Mouse (Mus musculus): ENCODE measurements around the gene Dbx1. TPM values are rescaled to one million over a fixed set of nuclear protein-coding genes. Genes with fewer than 3 reads are reported as not detected.

The Dbx1 gene
- polyA plus RNA-seq, 1 experiment from 2014 or later = not detected

- ATAC-seq (replicated peaks; ENCODE audit: low FRiP score, low read depth) = no peak
- H3K27me3 ChIP-seq (ENCODE audit: insufficient read depth, low read length) = peaks cover 85% of the 10 kb centered on the region
- WGBS = 1% methylated on average over 26 of the region's 26 CpGs
- H3K4me3 ChIP-seq (replicated peaks; ENCODE audit: low read depth, low read length) = peak overlapping the region; percentile 33
- no peak overlapping the region for H3K27ac ChIP-seq
- H3K4me1 ChIP-seq (replicated peaks; ENCODE audit: insufficient read depth, low read length) = peaks cover 9% of the 10 kb centered on the region
- DNase-seq (ENCODE audit: low spot score) = peak; percentile 15
- H3K4me2 ChIP-seq (ENCODE audit: low read length) = peak overlapping the region; percentile 59
- H3K36me3 ChIP-seq (ENCODE audit: insufficient read depth, low read length) = no peaks in the 10 kb centered on the region
- no peak for TF ChIP-seq CTCF (IDR thresholded peaks at IDR 0.05; ENCODE audit: low read depth)
- no peak overlapping the region for H3K9ac ChIP-seq (ENCODE audit: low read depth, low read length)
- H3K9me3 ChIP-seq (replicated peaks; ENCODE audit: low read length) = no peaks in the 10 kb centered on the region
Observed at GRCm38 (mm10) chr7:49634291-49635073, 2.2 kb downstream of the Dbx1 start.

GRCm38 (mm10) chr7:49633375-49633956 is 3.2 kb downstream of the Dbx1 start:
- Histone ChIP-seq H3K4me1 (replicated peaks; ENCODE audit: insufficient read depth, low read length) (peaks cover 9% of the 10 kb centered on the region), H3K27me3 (ENCODE audit: insufficient read depth, low read length) (peaks cover 75% of the 10 kb centered on the region), H3K9me3 (replicated peaks; ENCODE audit: low read length) (no peaks in the 10 kb centered on the region), H3K36me3 (ENCODE audit: insufficient read depth, low read length) (no peaks in the 10 kb centered on the region), H3K9ac (ENCODE audit: low read depth, low read length) (0 out of 2 replicates have a peak overlapping the region, but pooled peaks have one; percentile 13), H3K4me2 (ENCODE audit: low read length) (peak overlapping the region; percentile 59), H3K27ac (no peak overlapping the region), H3K4me3 (replicated peaks; ENCODE audit: low read depth, low read length) (peak overlapping the region; percentile 33)
- under 1% methylated on average over 33 of the region's 33 CpGs for WGBS
- ATAC-seq (replicated peaks; ENCODE audit: low FRiP score, low read depth) = no peak; the same call in 1 of the 2 replicates
- TF ChIP-seq CTCF (IDR thresholded peaks at IDR 0.05; ENCODE audit: low read depth) = no peak
- peak; percentile 30 for DNase-seq (ENCODE audit: low spot score)

- H3K4me3 ChIP-seq (replicated peaks; ENCODE audit: low read depth, low read length) = no peak overlapping the region
- 3% methylated on average over 24 of the region's 24 CpGs for WGBS
Observed at GRCm38 (mm10) chr7:49632391-49632790, 4.3 kb downstream of the Dbx1 start.

GRCm38 (mm10) chr7:49631885-49632284 is 4.8 kb downstream of the Dbx1 start:
- peaks cover 9% of the 10 kb centered on the region for H3K4me1 ChIP-seq (replicated peaks; ENCODE audit: insufficient read depth, low read length)
- H3K36me3 ChIP-seq (ENCODE audit: insufficient read depth, low read length) = no peaks in the 10 kb centered on the region
- WGBS = 12% methylated on average over 9 of the region's 9 CpGs
- no peak overlapping the region for H3K4me2 ChIP-seq (ENCODE audit: low read length)
- ATAC-seq (replicated peaks; ENCODE audit: low FRiP score, low read depth) (no peak), DNase-seq (ENCODE audit: low spot score) (no peak)
- no peaks in the 10 kb centered on the region for H3K9me3 ChIP-seq (replicated peaks; ENCODE audit: low read length)
- H3K4me3 ChIP-seq (replicated peaks; ENCODE audit: low read depth, low read length) = no peak overlapping the region
- no peak overlapping the region for H3K27ac ChIP-seq
- no peak for TF ChIP-seq CTCF (IDR thresholded peaks at IDR 0.05; ENCODE audit: low read depth)
- no peak overlapping the region for H3K9ac ChIP-seq (ENCODE audit: low read depth, low read length)
- H3K27me3 ChIP-seq (ENCODE audit: insufficient read depth, low read length) = peaks cover 60% of the 10 kb centered on the region

More at GRCm38 (mm10) chr7:49632391-49632790, 4.3 kb downstream of the Dbx1 start:
- Histone ChIP-seq H3K9me3 (replicated peaks; ENCODE audit: low read length) (no peaks in the 10 kb centered on the region), H3K27ac (no peak overlapping the region), H3K27me3 (ENCODE audit: insufficient read depth, low read length) (peaks cover 65% of the 10 kb centered on the region), H3K4me1 (replicated peaks; ENCODE audit: insufficient read depth, low read length) (peaks cover 9% of the 10 kb centered on the region), H3K36me3 (ENCODE audit: insufficient read depth, low read length) (no peaks in the 10 kb centered on the region), H3K4me2 (ENCODE audit: low read length) (no peak overlapping the region), H3K9ac (ENCODE audit: low read depth, low read length) (no peak overlapping the region)
- no peak for DNase-seq (ENCODE audit: low spot score)
- TF ChIP-seq CTCF (IDR thresholded peaks at IDR 0.05; ENCODE audit: low read depth) = no peak
- ATAC-seq (replicated peaks; ENCODE audit: low FRiP score, low read depth) = no peak

GRCm38 (mm10) chr7:49620160-49620559 is 16.5 kb downstream of the Dbx1 start:
- Histone ChIP-seq H3K9ac (ENCODE audit: low read depth, low read length) (no peak overlapping the region), H3K4me1 (replicated peaks; ENCODE audit: insufficient read depth, low read length) (no peaks in the 10 kb centered on the region), H3K27ac (no peak overlapping the region), H3K4me3 (replicated peaks; ENCODE audit: low read depth, low read length) (no peak overlapping the region), H3K27me3 (ENCODE audit: insufficient read depth, low read length) (no peaks in the 10 kb centered on the region), H3K9me3 (replicated peaks; ENCODE audit: low read length) (no peaks in the 10 kb centered on the region), H3K4me2 (ENCODE audit: low read length) (no peak overlapping the region), H3K36me3 (ENCODE audit: insufficient read depth, low read length) (no peaks in the 10 kb centered on the region)
- WGBS = 93% methylated on average over 1 of the region's 1 CpGs
- TF ChIP-seq CTCF (IDR thresholded peaks at IDR 0.05; ENCODE audit: low read depth) = no peak; the same call in 1 of the 2 replicates
- DNase-seq (ENCODE audit: low spot score) = no peak
- ATAC-seq (replicated peaks; ENCODE audit: low FRiP score, low read depth) = no peak

GRCm38 (mm10) chr7:49617087-49617486 is 19.6 kb downstream of the Dbx1 start:
- Histone ChIP-seq H3K36me3 (ENCODE audit: insufficient read depth, low read length) (no peaks in the 10 kb centered on the region), H3K27ac (no peak overlapping the region), H3K4me1 (replicated peaks; ENCODE audit: insufficient read depth, low read length) (no peaks in the 10 kb centered on the region), H3K4me3 (replicated peaks; ENCODE audit: low read depth, low read length) (no peak overlapping the region), H3K27me3 (ENCODE audit: insufficient read depth, low read length) (no peaks in the 10 kb centered on the region), H3K9me3 (replicated peaks; ENCODE audit: low read length) (no peaks in the 10 kb centered on the region), H3K9ac (ENCODE audit: low read depth, low read length) (no peak overlapping the region), H3K4me2 (ENCODE audit: low read length) (no peak overlapping the region)
- DNase-seq (ENCODE audit: low spot score) (peak; percentile 7), ATAC-seq (replicated peaks; ENCODE audit: low FRiP score, low read depth) (no peak; the same call in 1 of the 2 replicates)
- TF ChIP-seq CTCF (IDR thresholded peaks at IDR 0.05; ENCODE audit: low read depth) = no peak
- 64% methylated on average over 4 of the region's 4 CpGs for WGBS
